Mouse (Mus musculus) heart, embryonic 14.5 days (tissue): ENCODE measurements around the gene Pigt. TPM values are rescaled to one million over a fixed set of nuclear protein-coding genes. Genes with fewer than 3 reads are reported as not detected.
A peak's percentile ranks its signal among the peaks of the same experiment; 100 is the strongest.

Experiments
- ATAC-seq: fragments of 200-750 bp; cut with Nextera tagmentation; 2 replicates; pipeline ENCODE4 v1.8.0; 2017; ENCODE audit warnings: low read depth, moderate TSS enrichment; ENCODE audit not compliant: insufficient number of reproducible peaks, insufficient read depth, low FRiP score
- H3K27ac ChIP-seq, 2 experiments: fragments of 200-500 bp in 1 of 2; fragments of 300-500 bp in 1 of 2; sonication (generic) in 1 of 2; replicated peaks in 1 of 2; 2 replicates each; pipeline ENCODE4 v1.5.1; 2012 to 2014; ENCODE audit warnings: low read depth in 2 of 2, low read length in 2 of 2, control low read depth in 1 of 2, mild to moderate bottlenecking in 1 of 2, mixed read lengths in 1 of 2; ENCODE audit not compliant: control insufficient read depth in 1 of 2, insufficient read depth in 1 of 2
- H3K27me3 ChIP-seq: fragments of 300-500 bp; sonication (generic); 2 replicates; pipeline ENCODE4 v1.6.1; 2014; ENCODE audit warnings: mild to moderate bottlenecking, low read length, control low read depth; ENCODE audit not compliant: control insufficient read depth, insufficient read depth
- H3K36me3 ChIP-seq: fragments of 300-500 bp; sonication (generic); 2 replicates; pipeline ENCODE4 v1.6.1; 2014; ENCODE audit warnings: mild to moderate bottlenecking, control low read depth, low read length, mixed read lengths; ENCODE audit not compliant: control insufficient read depth, insufficient read depth
- H3K4me1 ChIP-seq, 2 experiments: fragments of 200-500 bp in 1 of 2; fragments of 300-500 bp in 1 of 2; sonication (generic) in 1 of 2; 2 replicates each; pipeline ENCODE4 v1.6.1; 2012 to 2014; ENCODE audit warnings: low read length in 2 of 2, control low read depth in 1 of 2, mixed read lengths in 1 of 2; ENCODE audit not compliant: control insufficient read depth in 2 of 2, insufficient read depth in 2 of 2
- H3K4me2 ChIP-seq: fragments of 300-500 bp; sonication (generic); 2 replicates; pipeline ENCODE4 v1.6.1; 2014; ENCODE audit warnings: mild to moderate bottlenecking, low read length
- H3K4me3 ChIP-seq, 2 experiments: fragments of 200-500 bp in 1 of 2; fragments of 300-500 bp in 1 of 2; sonication (generic) in 1 of 2; 2 replicates each; pipeline ENCODE4 v1.5.1; 2012 to 2014; ENCODE audit warnings: low read length in 2 of 2, mild to moderate bottlenecking in 2 of 2, control low read depth in 1 of 2, low read depth in 1 of 2, moderate library complexity in 1 of 2; ENCODE audit not compliant: control insufficient read depth in 1 of 2, insufficient read depth in 1 of 2
- H3K9ac ChIP-seq: fragments of 300-500 bp; sonication (generic); 2 replicates; pipeline ENCODE4 v1.6.1; 2014; ENCODE audit warnings: mild to moderate bottlenecking, low read length
- H3K9me3 ChIP-seq: fragments of 300-500 bp; sonication (generic); 2 replicates; pipeline ENCODE4 v1.6.1; 2016; ENCODE audit warnings: low read length, control low read depth; ENCODE audit not compliant: control insufficient read depth
- WGBS: fragments of 180-500 bp; shearing (Covaris S2); extraction: QIAGEN DNeasy Blood & Tissue Kit; methylation state at CpG from one replicate; pipeline ENCODE4 v1.1.7; 2014; 5-methylcytosine and 5-hydroxymethylcytosine counted together
- polyA plus RNA-seq: library from polyadenylated mRNA; unstranded; fragments of >200 nt; fragmentation: Nextera tagmentation; extraction: Ambion mirVana; gene quantifications from 2 replicates; pipeline ENCODE4 v1.2.1, GENCODE M21; 2014

Gene Pigt
- polyA plus RNA-seq, 1 experiment from 2014 or later: 64.3 TPM

- Histone ChIP-seq H3K4me3 (no peak overlapping the region), H3K27me3 (no peaks in the 10 kb centered on the region), H3K27ac (peak overlapping the region in 1 of 2 experiments; percentile 48; a peak in 2 of 4 replicates), H3K9me3 (peaks cover 5% of the 10 kb centered on the region; the same call in 1 of the 2 replicates), H3K9ac (no peak overlapping the region), H3K36me3 (no peaks in the 10 kb centered on the region), H3K4me1 (peaks cover 45 to 64% of the 10 kb centered on the region in 2 experiments), H3K4me2 (no peak overlapping the region)
- WGBS: 66% methylated on average over 7 of the region's 7 CpGs
- no peak for ATAC-seq
Observed at GRCm38 (mm10) chr2:164453887-164454500, 43.3 kb upstream of the Pigt start.

- peaks cover 5% of the 10 kb centered on the region; the same call in 1 of the 2 replicates for H3K9me3 ChIP-seq
- 45% methylated on average over 10 of the region's 10 CpGs for whole genome bisulfite sequencing
- H3K4me3 ChIP-seq: no peak overlapping the region
- no peak overlapping the region for H3K9ac ChIP-seq
- ATAC-seq: no peak
- no peaks in the 10 kb centered on the region for H3K36me3 ChIP-seq
- peak overlapping the region; percentile 29 for H3K4me2 ChIP-seq
- peaks cover 38 to 56% of the 10 kb centered on the region in 2 experiments for H3K4me1 ChIP-seq
- H3K27ac ChIP-seq: peak overlapping the region; percentile 48 to 49
- no peaks in the 10 kb centered on the region for H3K27me3 ChIP-seq
Observed at GRCm38 (mm10) chr2:164454846-164455245, 42.5 kb upstream of the Pigt start.

GRCm38 (mm10) chr2:164455421-164456190 lies 41.7 kb upstream of the Pigt start:
- H3K4me1 ChIP-seq: peaks cover 38 to 54% of the 10 kb centered on the region in 2 experiments
- no peaks in the 10 kb centered on the region for H3K9me3 ChIP-seq
- no peaks in the 10 kb centered on the region for H3K36me3 ChIP-seq
- H3K4me2 ChIP-seq: peak overlapping the region; percentile 29; the same call in 1 of the 2 replicates
- no peak for ATAC-seq
- 68% methylated on average over 6 of the region's 6 CpGs for WGBS
- peak overlapping the region in 1 of 2 experiments; percentile 48; a peak in 2 of 4 replicates for H3K27ac ChIP-seq
- no peak overlapping the region for H3K4me3 ChIP-seq
- no peak overlapping the region for H3K9ac ChIP-seq
- H3K27me3 ChIP-seq: no peaks in the 10 kb centered on the region

- no peak overlapping the region for H3K9ac ChIP-seq
- H3K4me2 ChIP-seq: no peak overlapping the region
- H3K27ac ChIP-seq: no peak overlapping the region
- no peaks in the 10 kb centered on the region for H3K36me3 ChIP-seq
- 79% methylated on average over 1 of the region's 1 CpGs for WGBS
- peaks cover 38 to 54% of the 10 kb centered on the region in 2 experiments for H3K4me1 ChIP-seq
- no peak for ATAC-seq
- H3K4me3 ChIP-seq: no peak overlapping the region
- no peaks in the 10 kb centered on the region for H3K9me3 ChIP-seq
- H3K27me3 ChIP-seq: no peaks in the 10 kb centered on the region
Observed at GRCm38 (mm10) chr2:164456413-164456812, 40.9 kb upstream of the Pigt start.

- Histone ChIP-seq H3K27ac (0 out of 4 replicates have a peak within 1 kb of the TSS, but pooled peaks of 1 of the 2 experiments have one; percentile 6), H3K4me3 (no peak within 1 kb of the TSS), H3K9me3 (no peaks in the 10 kb centered on the region), H3K4me1 (peaks cover 38 to 54% of the 10 kb centered on the region in 2 experiments), H3K27me3 (no peaks in the 10 kb centered on the region), H3K4me2 (peak within 1 kb of the TSS; percentile 46), H3K36me3 (no peaks in the 10 kb centered on the region), H3K9ac (peak within 1 kb of the TSS; percentile 55; the same call in 1 of the 2 replicates)
- 4% methylated on average over 7 of the region's 7 CpGs for WGBS
- ATAC-seq: no peak
Observed at GRCm38 (mm10) chr2:164456864-164457300, 40.4 kb upstream of the Pigt start, which contains the start of gene Sys1. Sys1 (plus strand) TSS chr2:164456964.

GRCm38 (mm10) chr2:164457942-164458341 lies 39.4 kb upstream of the Pigt start:
- peaks cover 30 to 45% of the 10 kb centered on the region in 2 experiments for H3K4me1 ChIP-seq
- H3K27me3 ChIP-seq: no peaks in the 10 kb centered on the region
- no peak overlapping the region for H3K4me3 ChIP-seq
- no peak overlapping the region for H3K27ac ChIP-seq
- H3K9ac ChIP-seq: no peak overlapping the region
- WGBS: 54% methylated on average over 7 of the region's 7 CpGs
- H3K9me3 ChIP-seq: no peaks in the 10 kb centered on the region
- no peak overlapping the region for H3K4me2 ChIP-seq
- no peak for ATAC-seq
- H3K36me3 ChIP-seq: peaks cover 5% of the 10 kb centered on the region

- Histone ChIP-seq H3K4me3 (no peak overlapping the region), H3K27me3 (no peaks in the 10 kb centered on the region), H3K36me3 (peaks cover 11% of the 10 kb centered on the region), H3K4me1 (peaks cover 25 to 39% of the 10 kb centered on the region in 2 experiments), H3K4me2 (no peak overlapping the region), H3K27ac (no peak overlapping the region), H3K9ac (no peak overlapping the region), H3K9me3 (no peaks in the 10 kb centered on the region)
- ATAC-seq: no peak
- 84% methylated on average over 8 of the region's 8 CpGs for WGBS
Observed at GRCm38 (mm10) chr2:164458535-164458934, 38.8 kb upstream of the Pigt start.
